Mouse (Mus musculus): ENCODE results near the gene Kars. TPM values are rescaled to one million over a fixed set of nuclear protein-coding genes. Genes with fewer than 3 reads are reported as not detected.

Kars gene
- total and polyA plus RNA-seq, 3 experiments, result 113 to 184 (median 177) TPM

GRCm38 (mm10) chr8:111992013-111992702 is 19.0 kb downstream of the Kars start, which contains the start of gene Adat1:
Gene Adat1, minus strand, starts transcription at chr8:111992302.
- Histone ChIP-seq H3K9me3 (replicated peaks) (no peaks in the 10 kb centered on the region), H3K27me3 (ENCODE audit: insufficient read depth, low read length) (no peaks in the 10 kb centered on the region), H3K36me3 (replicated peaks) (peaks cover 77% of the 10 kb centered on the region), H3K4me1 (ENCODE audit: insufficient read depth, low read depth, low read length) (peaks cover 28% of the 10 kb centered on the region), H3K4me3 (ENCODE audit: low read depth, low read length) (peak within 1 kb of the TSS; percentile 92)
- TF ChIP-seq POLR2AphosphoS5 (IDR thresholded peaks at IDR 0.05; ENCODE audit: insufficient replicate concordance, low read depth, low read length), result no peak
- TF ChIP-seq CTCF (IDR thresholded peaks at IDR 0.05; ENCODE audit: low read depth, low read length), result no peak
- TF ChIP-seq GATA2 (IDR thresholded peaks at IDR 0.05; ENCODE audit: borderline replicate concordance, low read depth, low read length), result no peak
- no peak for TF ChIP-seq GATA1 (IDR thresholded peaks at IDR 0.05; ENCODE audit: borderline replicate concordance, low read length)
- no peak for TF ChIP-seq TAL1 (conservative IDR thresholded peaks at IDR 0.05; ENCODE audit: low read depth, low read length)
- peak; percentile 97 for ATAC-seq (ENCODE audit: extremely low read depth, insufficient number of reproducible peaks, low FRiP score, poor library complexity, severe bottlenecking)
- DNase-seq (ENCODE audit: low spot score), result peak; percentile 88

GRCm38 (mm10) chr8:111991278-111991677 is 19.8 kb downstream of the Kars start:
- DNase-seq (ENCODE audit: low spot score) (no peak), ATAC-seq (ENCODE audit: extremely low read depth, insufficient number of reproducible peaks, low FRiP score, poor library complexity, severe bottlenecking) (no peak)
- Histone ChIP-seq H3K4me1 (ENCODE audit: insufficient read depth, low read depth, low read length) (peaks cover 28% of the 10 kb centered on the region), H3K36me3 (replicated peaks) (peaks cover 74% of the 10 kb centered on the region), H3K4me3 (ENCODE audit: low read depth, low read length) (peak overlapping the region; percentile 92), H3K9me3 (replicated peaks) (no peaks in the 10 kb centered on the region), H3K27me3 (ENCODE audit: insufficient read depth, low read length) (no peaks in the 10 kb centered on the region)
- TF ChIP-seq TAL1 (conservative IDR thresholded peaks at IDR 0.05; ENCODE audit: low read depth, low read length) (no peak), POLR2AphosphoS5 (IDR thresholded peaks at IDR 0.05; ENCODE audit: insufficient replicate concordance, low read depth, low read length) (no peak), GATA2 (IDR thresholded peaks at IDR 0.05; ENCODE audit: borderline replicate concordance, low read depth, low read length) (no peak), GATA1 (IDR thresholded peaks at IDR 0.05; ENCODE audit: borderline replicate concordance, low read length) (no peak), CTCF (IDR thresholded peaks at IDR 0.05; ENCODE audit: low read depth, low read length) (no peak)

GRCm38 (mm10) chr8:111989911-111990310 is 21.2 kb downstream of the Kars start:
- peaks cover 73% of the 10 kb centered on the region for H3K36me3 ChIP-seq (replicated peaks)
- no peak for TF ChIP-seq GATA2 (IDR thresholded peaks at IDR 0.05; ENCODE audit: borderline replicate concordance, low read depth, low read length)
- no peak for TF ChIP-seq GATA1 (IDR thresholded peaks at IDR 0.05; ENCODE audit: borderline replicate concordance, low read length)
- peak; percentile 88 for TF ChIP-seq CTCF (IDR thresholded peaks at IDR 0.05; ENCODE audit: low read depth, low read length)
- H3K9me3 ChIP-seq (replicated peaks), result no peaks in the 10 kb centered on the region
- DNase-seq (ENCODE audit: low spot score), result peak; percentile 74
- peaks cover 28% of the 10 kb centered on the region for H3K4me1 ChIP-seq (ENCODE audit: insufficient read depth, low read depth, low read length)
- no peaks in the 10 kb centered on the region for H3K27me3 ChIP-seq (ENCODE audit: insufficient read depth, low read length)
- ATAC-seq (ENCODE audit: extremely low read depth, insufficient number of reproducible peaks, low FRiP score, poor library complexity, severe bottlenecking), result peak; percentile 52; the same call in 1 of the 2 replicates
- no peak overlapping the region for H3K4me3 ChIP-seq (ENCODE audit: low read depth, low read length)

- Histone ChIP-seq H3K9me3 (replicated peaks) (no peaks in the 10 kb centered on the region), H3K4me1 (ENCODE audit: insufficient read depth, low read depth, low read length) (peaks cover 14% of the 10 kb centered on the region), H3K36me3 (replicated peaks) (peaks cover 92% of the 10 kb centered on the region), H3K4me3 (ENCODE audit: low read depth, low read length) (no peak overlapping the region), H3K27me3 (ENCODE audit: insufficient read depth, low read length) (no peaks in the 10 kb centered on the region)
- no peak for DNase-seq (ENCODE audit: low spot score)
- no peak for ATAC-seq (ENCODE audit: extremely low read depth, insufficient number of reproducible peaks, low FRiP score, poor library complexity, severe bottlenecking)
- TF ChIP-seq TAL1 (conservative IDR thresholded peaks at IDR 0.05; ENCODE audit: low read depth, low read length) (no peak), POLR2AphosphoS5 (IDR thresholded peaks at IDR 0.05; ENCODE audit: insufficient replicate concordance, low read depth, low read length) (no peak)
These were observed 26.6 kb downstream of the Kars start for GRCm38 (mm10) chr8:111984511-111984910.

- H3K27me3 ChIP-seq (ENCODE audit: insufficient read depth, low read length), result no peaks in the 10 kb centered on the region
- DNase-seq (ENCODE audit: low spot score) (no peak), ATAC-seq (ENCODE audit: extremely low read depth, insufficient number of reproducible peaks, low FRiP score, poor library complexity, severe bottlenecking) (no peak)
- no peak for TF ChIP-seq TAL1 (conservative IDR thresholded peaks at IDR 0.05; ENCODE audit: low read depth, low read length)
- TF ChIP-seq CTCF (IDR thresholded peaks at IDR 0.05; ENCODE audit: low read depth, low read length), result 0 out of 2 replicates have a peak, but pooled peaks have one; percentile 11
- no peaks in the 10 kb centered on the region for H3K9me3 ChIP-seq (replicated peaks)
- no peak overlapping the region for H3K4me3 ChIP-seq (ENCODE audit: low read depth, low read length)
- peaks cover 91% of the 10 kb centered on the region for H3K36me3 ChIP-seq (replicated peaks)
- peaks cover 6% of the 10 kb centered on the region; the same call in 1 of the 2 replicates for H3K4me1 ChIP-seq (ENCODE audit: insufficient read depth, low read depth, low read length)
These were observed 29.0 kb downstream of the Kars start for GRCm38 (mm10) chr8:111982116-111982515.

GRCm38 (mm10) chr8:111978147-111978546 is 33.0 kb downstream of the Kars start:
- H3K4me3 ChIP-seq (ENCODE audit: low read depth, low read length), result no peak overlapping the region
- peaks cover 14% of the 10 kb centered on the region for H3K9me3 ChIP-seq (replicated peaks)
- H3K36me3 ChIP-seq (replicated peaks), result peaks cover 91% of the 10 kb centered on the region
- DNase-seq (ENCODE audit: low spot score), result no peak
- peaks cover 11% of the 10 kb centered on the region for H3K4me1 ChIP-seq (ENCODE audit: insufficient read depth, low read depth, low read length)
- no peak for ATAC-seq (ENCODE audit: extremely low read depth, insufficient number of reproducible peaks, low FRiP score, poor library complexity, severe bottlenecking)
- TF ChIP-seq POLR2AphosphoS5 (IDR thresholded peaks at IDR 0.05; ENCODE audit: insufficient replicate concordance, low read depth, low read length), result no peak
- TF ChIP-seq GATA2 (IDR thresholded peaks at IDR 0.05; ENCODE audit: borderline replicate concordance, low read depth, low read length), result no peak
- TF ChIP-seq GATA1 (IDR thresholded peaks at IDR 0.05; ENCODE audit: borderline replicate concordance, low read length), result no peak
- TF ChIP-seq TAL1 (conservative IDR thresholded peaks at IDR 0.05; ENCODE audit: low read depth, low read length), result no peak
- TF ChIP-seq CTCF (IDR thresholded peaks at IDR 0.05; ENCODE audit: low read depth, low read length), result no peak
- no peaks in the 10 kb centered on the region for H3K27me3 ChIP-seq (ENCODE audit: insufficient read depth, low read length)
